Mouse (Mus musculus): Measurements from ENCODE around the gene Clec5a. TPM values are rescaled to one million over a fixed set of nuclear protein-coding genes. Genes with fewer than 3 reads are reported as not detected.

The Clec5a gene
- 0.61 TPM for polyA plus RNA-seq (2014; fragmentation: Illumina TruSeq; extraction: RNeasy Lipid Tissue Mini Kit (QIAGEN cat#74804); ENCODE audit: low read depth, low replicate concordance)

DNA sequence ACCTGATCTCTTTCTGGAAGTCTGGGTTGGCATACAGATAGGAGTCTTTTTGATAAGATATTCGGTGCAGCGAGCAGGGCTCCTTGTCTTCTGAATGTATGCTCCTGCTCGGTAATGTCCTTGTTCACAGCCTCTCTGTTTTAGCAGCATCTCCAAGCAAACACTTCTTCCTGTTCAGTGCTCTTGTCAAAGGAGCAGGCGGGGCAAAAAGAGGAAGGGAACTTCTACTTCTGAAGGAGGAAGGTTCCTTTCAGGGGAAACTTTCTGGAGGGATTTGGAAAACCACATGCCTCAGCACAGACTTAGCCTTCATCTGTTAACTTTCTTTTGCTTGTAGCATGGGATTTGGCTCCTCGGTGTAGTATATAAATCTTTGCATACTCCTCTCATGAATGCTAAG lies at the start of gene Clec5a:
Clec5a (minus strand) TSS at position 177 of the 400 bp plus-strand sequence.

DNA sequence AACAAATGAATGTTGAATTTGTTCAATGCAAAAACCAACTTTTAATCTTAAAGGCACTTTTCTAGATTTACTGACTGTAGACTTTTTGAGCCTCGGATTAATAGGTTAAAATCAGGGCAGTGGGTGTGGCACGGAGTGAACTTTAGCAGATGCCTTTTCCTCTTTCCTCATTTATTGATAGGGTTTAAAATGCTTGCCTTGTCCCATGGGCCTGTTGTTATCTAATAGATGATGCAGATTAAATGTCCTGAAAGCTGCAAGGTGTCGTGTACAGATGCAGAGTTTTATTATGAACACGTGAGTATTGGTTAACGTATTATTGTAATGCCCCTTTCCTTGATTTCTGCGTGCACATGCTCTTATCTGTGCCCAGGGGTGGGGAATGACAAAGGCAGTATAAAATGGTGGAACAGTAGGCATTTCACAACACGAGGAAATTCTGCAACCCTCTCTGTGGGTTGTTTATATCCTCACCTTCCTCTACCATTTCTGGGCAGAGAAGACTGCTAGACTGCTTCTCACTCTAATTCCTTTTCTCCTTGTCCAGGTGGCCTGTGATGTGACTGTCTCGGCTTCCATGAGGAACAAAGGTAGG lies 42.9 kb upstream of the Clec5a start, which contains the start of gene Mgam:
Mgam (plus strand) TSS at position 426 of the 595 bp plus-strand sequence.

DNA sequence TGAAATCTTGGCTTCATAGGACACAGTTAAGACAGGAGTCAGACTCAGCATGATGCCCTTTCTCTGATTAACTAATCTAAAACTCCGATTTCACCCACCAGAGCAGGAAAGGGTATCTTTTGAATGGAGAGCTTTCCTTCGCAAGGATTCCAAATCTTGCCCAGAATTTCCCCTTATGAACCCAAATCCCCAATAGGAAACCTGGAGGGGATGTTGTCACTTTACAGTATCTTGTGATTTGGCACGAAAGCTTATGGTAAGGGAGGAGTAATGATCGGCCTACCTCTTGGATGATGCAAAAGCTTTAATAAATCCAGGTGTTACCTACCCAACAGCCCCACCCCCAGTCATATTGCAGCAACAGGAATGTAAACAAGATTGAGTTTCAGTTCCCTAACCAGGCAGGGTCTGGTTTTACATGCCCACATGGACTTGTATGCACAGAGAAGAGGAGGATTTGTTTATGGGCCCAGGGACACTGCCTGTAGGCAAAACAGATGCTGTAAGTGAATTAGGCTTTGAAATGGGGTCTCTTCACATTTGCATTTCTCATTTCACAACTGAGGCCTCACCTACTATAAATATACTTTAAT lies 27.7 kb upstream of the Clec5a start, which contains the start of gene Tas2r138:
Tas2r138 (minus strand) TSS at position 51 of the 593 bp plus-strand sequence.

DNA sequence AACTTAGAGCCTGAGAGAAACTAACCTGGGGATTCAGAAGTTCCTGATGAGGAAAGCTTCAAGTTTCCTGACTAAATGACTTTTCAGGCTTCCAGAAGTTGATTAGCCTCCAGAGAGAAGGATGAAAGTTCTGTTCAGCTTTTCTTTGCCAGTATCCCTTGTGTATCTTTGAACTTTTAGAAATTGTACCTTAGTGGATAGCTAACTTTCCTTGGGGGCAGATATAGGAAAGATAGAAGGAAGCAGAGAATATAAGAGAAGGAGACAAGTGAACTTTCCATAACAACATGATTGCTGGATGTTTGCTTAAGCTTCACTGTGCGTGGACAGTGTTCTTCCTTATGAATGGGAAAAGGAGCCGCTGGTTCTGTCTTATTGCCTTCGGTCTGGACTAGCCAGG lies 16.4 kb downstream of the Clec5a start, which contains the start of gene Olfr460:
Olfr460 (plus strand) TSS at position 301 of the 400 bp plus-strand sequence.

DNA sequence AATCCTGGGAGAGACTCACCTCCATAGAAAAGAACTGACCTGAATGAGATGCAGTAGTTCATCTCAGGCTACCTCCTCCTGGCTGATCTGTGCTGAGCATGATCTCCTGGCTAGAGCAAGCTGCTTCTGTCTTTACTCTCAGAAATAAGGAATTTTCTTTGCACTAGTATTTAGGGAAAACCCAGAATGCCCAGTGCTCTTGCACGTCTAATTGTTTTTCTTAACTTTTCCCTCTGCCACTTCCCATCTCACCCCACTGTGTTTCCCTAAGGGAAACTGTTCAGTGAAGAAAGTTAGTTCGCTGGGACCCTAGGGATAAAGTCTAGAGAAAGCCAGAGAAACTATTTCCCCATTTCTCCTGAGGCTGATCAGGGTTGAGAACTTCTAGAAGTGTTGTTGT lies 30.7 kb downstream of the Clec5a start, which contains the start of gene Olfr461:
Olfr461 (minus strand) TSS at position 101 of the 400 bp plus-strand sequence.

Other genes with a start within 250 kb of the Clec5a start
- gene E330009J07Rik, start 149.7 kb downstream of the Clec5a start, polyA plus RNA-seq (2014; fragmentation: Illumina TruSeq; extraction: RNeasy Lipid Tissue Mini Kit (QIAGEN cat#74804); ENCODE audit: low read depth, low replicate concordance): 6.8 TPM
- gene Wee2, start 146.7 kb downstream of the Clec5a start, polyA plus RNA-seq (2014; fragmentation: Illumina TruSeq; extraction: RNeasy Lipid Tissue Mini Kit (QIAGEN cat#74804); ENCODE audit: low read depth, low replicate concordance): not detected
- 86.3 TPM for gene Ssbp1, start 114.5 kb downstream of the Clec5a start, polyA plus RNA-seq (2014; fragmentation: Illumina TruSeq; extraction: RNeasy Lipid Tissue Mini Kit (QIAGEN cat#74804); ENCODE audit: low read depth, low replicate concordance)
- gene Tas2r137, start 94.6 kb downstream of the Clec5a start, polyA plus RNA-seq (2014; fragmentation: Illumina TruSeq; extraction: RNeasy Lipid Tissue Mini Kit (QIAGEN cat#74804); ENCODE audit: low read depth, low replicate concordance): not detected
- gene Tas2r108, start 92.3 kb downstream of the Clec5a start, polyA plus RNA-seq (2014; fragmentation: Illumina TruSeq; extraction: RNeasy Lipid Tissue Mini Kit (QIAGEN cat#74804); ENCODE audit: low read depth, low replicate concordance): not detected
- not detected for gene Prss37, start 66.3 kb downstream of the Clec5a start, polyA plus RNA-seq (2014; fragmentation: Illumina TruSeq; extraction: RNeasy Lipid Tissue Mini Kit (QIAGEN cat#74804); ENCODE audit: low read depth, low replicate concordance)
- not detected for gene Olfr461, start 30.8 kb downstream of the Clec5a start, polyA plus RNA-seq (2014; fragmentation: Illumina TruSeq; extraction: RNeasy Lipid Tissue Mini Kit (QIAGEN cat#74804); ENCODE audit: low read depth, low replicate concordance)
- not detected for gene Olfr460, start 16.3 kb downstream of the Clec5a start, polyA plus RNA-seq (2014; fragmentation: Illumina TruSeq; extraction: RNeasy Lipid Tissue Mini Kit (QIAGEN cat#74804); ENCODE audit: low read depth, low replicate concordance)
- gene Tas2r138, start 27.5 kb upstream of the Clec5a start, polyA plus RNA-seq (2014; fragmentation: Illumina TruSeq; extraction: RNeasy Lipid Tissue Mini Kit (QIAGEN cat#74804); ENCODE audit: low read depth, low replicate concordance): not detected
- gene Mgam, start 43.0 kb upstream of the Clec5a start, polyA plus RNA-seq (2014; fragmentation: Illumina TruSeq; extraction: RNeasy Lipid Tissue Mini Kit (QIAGEN cat#74804); ENCODE audit: low read depth, low replicate concordance): 128 TPM

Data from liver, adult 10 weeks (tissue).